Mouse (Mus musculus) c-Kit-positive CD71-positive TER-119-positive erythroid progenitor cells, embryonic 14.5 days (primary cell): Measurements from ENCODE around the gene Trub1.

Source experiments
- DNase-seq: peaks from one replicate; pipeline ENCODE4 v3.0.0-alpha.2; 2013; ENCODE audit warnings: low spot score

The Trub1 gene

GRCm38 (mm10) chr19:57498110-57498743, 45.5 kb downstream of the Trub1 start:
- no peak for DNase-seq

- DNase-seq = no peak
Measured at GRCm38 (mm10) chr19:57498884-57499410, 46.2 kb downstream of the Trub1 start.

GRCm38 (mm10) chr19:57500254-57500653, 47.5 kb downstream of the Trub1 start:
- no peak for DNase-seq

- DNase-seq = no peak
Measured at GRCm38 (mm10) chr19:57503144-57503543, 50.4 kb downstream of the Trub1 start.

GRCm38 (mm10) chr19:57505048-57505932, 52.6 kb downstream of the Trub1 start:
- DNase-seq = no peak

- DNase-seq = no peak
Measured at GRCm38 (mm10) chr19:57506591-57506990, 53.9 kb downstream of the Trub1 start.

GRCm38 (mm10) chr19:57508261-57508788, 55.6 kb downstream of the Trub1 start:
- DNase-seq = no peak

GRCm38 (mm10) chr19:57509758-57510319, 57.1 kb downstream of the Trub1 start:
- no peak for DNase-seq

GRCm38 (mm10) chr19:57510836-57511235, 58.1 kb downstream of the Trub1 start:
- DNase-seq = no peak

- no peak for DNase-seq
Measured at GRCm38 (mm10) chr19:57513123-57513522, 60.4 kb downstream of the Trub1 start.

GRCm38 (mm10) chr19:57521721-57522120, 69.0 kb downstream of the Trub1 start:
- DNase-seq = no peak

GRCm38 (mm10) chr19:57523363-57523762, 70.7 kb downstream of the Trub1 start:
- no peak for DNase-seq

- no peak for DNase-seq
Measured at GRCm38 (mm10) chr19:57525693-57526092, 73.0 kb downstream of the Trub1 start.

GRCm38 (mm10) chr19:57530212-57530611, 77.5 kb downstream of the Trub1 start:
- DNase-seq = no peak

- DNase-seq = no peak
Measured at GRCm38 (mm10) chr19:57534262-57534661, 81.5 kb downstream of the Trub1 start.

- DNase-seq = no peak
Measured at GRCm38 (mm10) chr19:57536512-57536911, 83.8 kb downstream of the Trub1 start.

GRCm38 (mm10) chr19:57537510-57538182, 84.9 kb downstream of the Trub1 start:
- no peak for DNase-seq

- DNase-seq = no peak
Measured at GRCm38 (mm10) chr19:57540118-57540517, 87.4 kb downstream of the Trub1 start.
